Mouse (Mus musculus): ENCODE results near the gene Amph. TPM values are rescaled to one million over a fixed set of nuclear protein-coding genes. Genes with fewer than 3 reads are reported as not detected.

Gene Amph
- total and polyA plus RNA-seq, 3 experiments = not detected

DNA sequence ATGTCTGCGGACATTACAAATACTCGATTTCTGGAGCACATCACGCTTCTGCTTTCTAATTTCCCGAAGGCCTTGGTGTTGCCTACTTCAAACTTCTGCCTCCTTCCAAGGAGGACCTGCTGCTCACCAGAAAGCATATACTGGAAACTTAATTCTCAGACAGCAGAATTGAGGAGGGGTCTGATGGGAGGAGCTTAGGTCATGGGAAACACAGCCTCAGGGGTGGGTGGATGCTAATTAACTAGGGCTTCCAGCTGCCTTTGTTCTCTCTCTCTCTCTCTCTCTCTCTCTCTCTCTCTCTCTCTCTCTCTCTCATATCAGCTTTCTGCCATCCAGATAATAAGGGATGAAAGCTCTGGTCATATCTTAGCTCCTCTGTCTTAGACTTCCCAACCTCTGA is 5.6 kb downstream of the Amph start:
- no peaks in the 10 kb centered on the region for H3K4me1 ChIP-seq (ENCODE audit: control insufficient read depth in 1 of 2, insufficient read depth in 2 of 2)
- no peak overlapping the region for H3K27ac ChIP-seq (ENCODE audit: insufficient read depth, low read depth)
- no peaks in the 10 kb centered on the region for H3K9me3 ChIP-seq (replicated peaks; ENCODE audit: low read length)
- no peak overlapping the region for H3K4me2 ChIP-seq (ENCODE audit: insufficient read depth, low read depth, poor library complexity, severe bottlenecking)
- no peak for DNase-seq (ENCODE audit: extremely low read depth)
- no peak overlapping the region for H3K9ac ChIP-seq (ENCODE audit: insufficient read depth, low read depth)
- in situ Hi-C loops (cut with MboI; ENCODE audit: low pct_ligation_motif_present, low pct_unique_long_range_greater_than_20kb, low sequenced_read_pairs) = no loop called here
- H3K27me3 ChIP-seq (replicated peaks) = no peaks in the 10 kb centered on the region
- H3K79me2 ChIP-seq (replicated peaks; ENCODE audit: control insufficient read depth, extremely low read depth, insufficient read depth, poor library complexity, severe bottlenecking) = no peaks in the 10 kb centered on the region
- no peak overlapping the region for H3K4me3 ChIP-seq (replicated peaks in 1 of 3; ENCODE audit: low read depth in 2 of 3, low read length in 2 of 3, poor library complexity in 1 of 3)
- dilution Hi-C loops (cut with MboI; ENCODE audit: extremely low pct_ligation_motif_present, extremely low pct_unique_long_range_greater_than_20kb, low sequenced_read_pairs) = no loop called here
- no peak for TF ChIP-seq MYC (IDR thresholded peaks at IDR 0.05; ENCODE audit: low read depth, low read length)
- no peak for TF ChIP-seq MXI1 (IDR thresholded peaks at IDR 0.05; ENCODE audit: low read depth, low read length)
- no peak for TF ChIP-seq POLR2AphosphoS2 (IDR thresholded peaks at IDR 0.05; ENCODE audit: low read depth, low read length)
- no peak for TF ChIP-seq MEF2A (IDR thresholded peaks at IDR 0.05; ENCODE audit: borderline replicate concordance, low read depth, low read length)
- no peak for TF ChIP-seq ZC3H11A (IDR thresholded peaks at IDR 0.05; ENCODE audit: low read depth, low read length)
- no peak for TF ChIP-seq RCOR1 (conservative IDR thresholded peaks at IDR 0.05; ENCODE audit: low read depth, low read length)
- no peak for TF ChIP-seq CTCF (conservative IDR thresholded peaks at IDR 0.05 in 1 of 2, IDR thresholded peaks at IDR 0.05 in 1 of 2; ENCODE audit: low read depth in 2 of 2, low read length in 2 of 2)
- no peak for TF ChIP-seq TBP (conservative IDR thresholded peaks at IDR 0.05; ENCODE audit: low read depth, low read length)
- no peak for TF ChIP-seq NELFE (IDR thresholded peaks at IDR 0.05; ENCODE audit: low read depth, low read length)
- TF ChIP-seq SIN3A (IDR thresholded peaks at IDR 0.05; ENCODE audit: low read length) = no peak
- no peak for TF ChIP-seq MAFK (IDR thresholded peaks at IDR 0.05; ENCODE audit: insufficient replicate concordance, low read length)
- no peak for TF ChIP-seq USF1 (IDR thresholded peaks at IDR 0.05; ENCODE audit: low read depth, low read length)
- no peak for TF ChIP-seq ELF1 (IDR thresholded peaks at IDR 0.05; ENCODE audit: low read depth, low read length)
- TF ChIP-seq CHD2 (IDR thresholded peaks at IDR 0.05; ENCODE audit: low read length) = no peak
- TF ChIP-seq SMC3 (IDR thresholded peaks at IDR 0.05; ENCODE audit: low read depth, low read length) = no peak
- TF ChIP-seq ETS1 (conservative IDR thresholded peaks at IDR 0.05; ENCODE audit: low read depth, low read length) = no peak
- TF ChIP-seq KAT2A (IDR thresholded peaks at IDR 0.05; ENCODE audit: insufficient replicate concordance, low read length) = no peak
- no peak for TF ChIP-seq JUN (IDR thresholded peaks at IDR 0.05; ENCODE audit: insufficient read depth, low read depth, low read length)
- no peak for TF ChIP-seq RAD21 (IDR thresholded peaks at IDR 0.05; ENCODE audit: low read depth, low read length)
- no peaks in the 10 kb centered on the region for H3K36me3 ChIP-seq (replicated peaks in 1 of 2; ENCODE audit: control insufficient read depth in 1 of 2, insufficient read depth in 1 of 2, low read length in 1 of 2)

DNA sequence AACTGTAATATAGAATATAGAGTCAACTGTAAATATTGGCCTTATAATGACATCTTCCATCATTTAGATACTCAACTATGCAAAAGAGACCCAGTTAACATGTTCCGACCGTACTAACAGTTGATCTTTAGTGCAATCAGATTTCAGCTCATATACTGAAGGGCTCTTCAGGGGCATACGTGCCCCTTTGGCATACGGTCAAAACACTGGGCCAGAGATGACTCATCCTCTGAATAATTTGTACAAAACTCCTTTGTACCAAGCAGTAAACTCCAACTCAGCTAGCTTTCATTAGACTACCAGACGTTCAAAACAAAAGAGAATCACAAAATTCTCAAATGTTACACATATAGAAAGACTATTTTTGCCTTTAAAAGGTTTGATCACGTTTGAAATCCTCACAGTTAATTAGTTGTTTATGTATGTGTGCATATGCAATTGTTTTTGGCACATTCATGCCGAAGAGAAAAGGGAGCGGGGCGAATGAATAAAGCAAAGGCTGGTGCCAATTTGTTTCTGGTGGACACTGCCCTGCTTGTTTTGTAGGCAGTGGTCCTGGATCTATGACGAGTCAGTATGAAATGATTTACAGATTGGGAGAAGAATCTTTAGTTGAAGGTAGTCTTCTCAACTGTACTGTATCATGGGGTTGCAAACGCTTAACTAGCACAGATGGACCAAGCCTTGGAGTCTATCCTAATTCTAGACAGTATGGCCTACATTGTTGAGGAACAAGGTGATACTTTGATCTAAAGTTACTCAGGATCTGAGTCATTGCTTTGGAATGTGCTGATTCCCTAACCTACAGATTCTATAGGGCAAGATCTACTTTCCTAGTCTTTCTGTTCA is 8.3 kb downstream of the Amph start:
- in situ Hi-C loops (cut with MboI; ENCODE audit: low pct_ligation_motif_present, low pct_unique_long_range_greater_than_20kb, low sequenced_read_pairs) (no loop called here), dilution Hi-C loops (cut with MboI; ENCODE audit: extremely low pct_ligation_motif_present, extremely low pct_unique_long_range_greater_than_20kb, low sequenced_read_pairs) (no loop called here)
- Histone ChIP-seq H3K9me3 (replicated peaks; ENCODE audit: low read length) (no peaks in the 10 kb centered on the region), H3K79me2 (replicated peaks; ENCODE audit: control insufficient read depth, extremely low read depth, insufficient read depth, poor library complexity, severe bottlenecking) (no peaks in the 10 kb centered on the region), H3K27me3 (replicated peaks) (no peaks in the 10 kb centered on the region), H3K4me3 (replicated peaks in 1 of 3; ENCODE audit: low read depth in 2 of 3, low read length in 2 of 3, poor library complexity in 1 of 3) (no peak overlapping the region), H3K4me2 (ENCODE audit: insufficient read depth, low read depth, poor library complexity, severe bottlenecking) (no peak overlapping the region), H3K9ac (ENCODE audit: insufficient read depth, low read depth) (no peak overlapping the region), H3K27ac (ENCODE audit: insufficient read depth, low read depth) (no peak overlapping the region), H3K36me3 (replicated peaks in 1 of 2; ENCODE audit: control insufficient read depth in 1 of 2, insufficient read depth in 1 of 2, low read length in 1 of 2) (no peaks in the 10 kb centered on the region), H3K4me1 (ENCODE audit: control insufficient read depth in 1 of 2, insufficient read depth in 2 of 2) (no peaks in the 10 kb centered on the region)
- DNase-seq (ENCODE audit: extremely low read depth) = no peak
- TF ChIP-seq ZKSCAN1 (IDR thresholded peaks at IDR 0.05; ENCODE audit: borderline replicate concordance, low read depth, low read length) (no peak), USF2 (conservative IDR thresholded peaks at IDR 0.05; ENCODE audit: low read depth, low read length) (no peak), MAX (IDR thresholded peaks at IDR 0.05; ENCODE audit: low read length) (no peak), MYC (IDR thresholded peaks at IDR 0.05; ENCODE audit: low read depth, low read length) (no peak), RAD21 (IDR thresholded peaks at IDR 0.05; ENCODE audit: low read depth, low read length) (no peak), CHD1 (IDR thresholded peaks at IDR 0.05; ENCODE audit: low read depth, low read length) (no peak), ETS1 (conservative IDR thresholded peaks at IDR 0.05; ENCODE audit: low read depth, low read length) (no peak), CHD2 (IDR thresholded peaks at IDR 0.05; ENCODE audit: low read length) (no peak), TCF12 (IDR thresholded peaks at IDR 0.05; ENCODE audit: low read depth, low read length) (no peak), ZNF384 (IDR thresholded peaks at IDR 0.05; ENCODE audit: low read depth, low read length) (no peak), POLR2AphosphoS2 (IDR thresholded peaks at IDR 0.05; ENCODE audit: low read depth, low read length) (no peak), ZC3H11A (IDR thresholded peaks at IDR 0.05; ENCODE audit: low read depth, low read length) (no peak), SMC3 (IDR thresholded peaks at IDR 0.05; ENCODE audit: low read depth, low read length) (no peak), UBTF (IDR thresholded peaks at IDR 0.05; ENCODE audit: low read depth, low read length) (no peak), IRF4 (IDR thresholded peaks at IDR 0.05; ENCODE audit: low read depth, low read length) (no peak), BHLHE40 (IDR thresholded peaks at IDR 0.05; ENCODE audit: low read depth, low read length) (no peak), ELF1 (IDR thresholded peaks at IDR 0.05; ENCODE audit: low read depth, low read length) (no peak), E2F4 (IDR thresholded peaks at IDR 0.05; ENCODE audit: insufficient replicate concordance, low read depth, low read length) (no peak)
